Mouse (Mus musculus): ENCODE measurements around the gene Med13l.

DNA sequence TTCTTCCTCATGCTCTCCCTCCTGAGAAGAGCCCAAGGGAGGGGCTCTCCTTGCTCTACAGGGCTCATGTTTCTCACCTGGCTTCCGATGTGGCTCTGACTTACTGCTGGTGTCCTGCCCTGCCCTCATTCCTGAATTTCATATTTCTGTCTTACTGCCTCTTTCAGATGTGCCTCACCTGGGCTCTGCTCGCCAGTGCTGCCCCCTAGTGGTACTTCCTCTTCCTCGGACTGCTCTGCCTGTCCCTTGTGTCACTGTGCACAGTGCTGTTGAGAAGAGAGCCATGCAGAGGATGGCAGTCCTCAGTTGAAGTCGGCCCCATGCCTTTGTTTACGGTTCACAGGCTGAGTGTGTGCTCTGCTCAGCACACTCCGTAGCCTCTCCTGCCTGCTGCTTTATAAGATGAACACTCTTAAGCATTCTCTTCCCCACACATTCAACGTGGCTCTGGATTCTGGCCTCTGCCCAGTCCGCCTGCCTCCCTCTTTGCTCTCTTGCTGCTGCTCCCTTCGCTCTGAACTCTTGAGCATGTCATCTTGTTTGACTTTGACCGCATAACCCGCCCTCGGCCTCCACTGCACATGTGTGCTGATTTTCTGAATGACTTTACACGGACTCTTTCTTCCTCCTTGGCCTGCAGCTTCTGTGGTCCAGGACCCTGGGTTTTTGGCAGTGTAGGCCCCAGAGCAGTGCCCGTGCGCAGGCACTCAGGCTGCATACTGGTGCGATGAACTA, 147.9 kb downstream of the Med13l start:
- TF ChIP-seq GATA1 (IDR thresholded peaks at IDR 0.05; ENCODE audit: low read length), result no peak
- no peak for TF ChIP-seq TAL1 (IDR thresholded peaks at IDR 0.05; ENCODE audit: low read length)

All from erythroblast, embryonic 14.5 days (primary cell).